Mouse (Mus musculus) heart, postnatal 0 days (tissue): Measurements from ENCODE around the gene Ugt1a8. TPM values are rescaled to one million over a fixed set of nuclear protein-coding genes. Genes with fewer than 3 reads are reported as not detected.
"Not testable (repeated sequence)": the region's sequence is repeated elsewhere in the genome, so short reads cannot be mapped to it uniquely, and the experiment has no call there.

Experiments
- ATAC-seq: fragments of 200-750 bp; cut with Nextera tagmentation; 2 replicates; pipeline ENCODE4 v1.8.0; 2017; ENCODE audit warnings: low read depth, moderate number of reproducible peaks, moderate library complexity; ENCODE audit not compliant: insufficient read depth
- DNase-seq: peaks from one replicate; pipeline ENCODE4 v3.0.0-alpha.2; 2016; ENCODE audit warnings: low spot score
- H3K27ac ChIP-seq: fragments of 300-500 bp; sonication (generic); 2 replicates; pipeline ENCODE4 v1.5.1; 2014; ENCODE audit warnings: low read depth, mild to moderate bottlenecking
- H3K27me3 ChIP-seq: fragments of 300-500 bp; sonication (generic); 2 replicates; pipeline ENCODE4 v1.6.1; 2014; ENCODE audit warnings: low read length, mixed read lengths; ENCODE audit not compliant: control insufficient read depth, insufficient read depth
- H3K36me3 ChIP-seq: fragments of 300-500 bp; sonication (generic); replicated peaks from 2 replicates; pipeline ENCODE4 v1.6.1; 2014; ENCODE audit warnings: low read length, mixed read lengths; ENCODE audit not compliant: control insufficient read depth, insufficient read depth
- H3K4me1 ChIP-seq: fragments of 300-500 bp; sonication (generic); 2 replicates; pipeline ENCODE4 v1.6.1; 2014; ENCODE audit warnings: antibody characterized with exemption; ENCODE audit not compliant: control insufficient read depth, insufficient read depth
- H3K4me2 ChIP-seq: fragments of 300-500 bp; sonication (generic); 2 replicates; pipeline ENCODE4 v1.6.1; 2014; ENCODE audit warnings: low read depth, mild to moderate bottlenecking, low read length, moderate library complexity
- H3K4me3 ChIP-seq: fragments of 300-500 bp; sonication (generic); 2 replicates; pipeline ENCODE4 v1.5.1; 2014; ENCODE audit warnings: low read depth, low read length
- H3K9ac ChIP-seq: fragments of 300-500 bp; sonication (generic); replicated peaks from 2 replicates; pipeline ENCODE4 v1.6.1; 2014; ENCODE audit warnings: low read depth, low read length, mixed read lengths
- H3K9me3 ChIP-seq: fragments of 300-500 bp; sonication (generic); replicated peaks from 2 replicates; pipeline ENCODE4 v1.6.1; 2016; ENCODE audit warnings: low read length; ENCODE audit not compliant: control insufficient read depth
- CTCF ChIP-seq: IDR thresholded peaks from 2 replicates; pipeline ENCODE4 v1.5.1; 2016; ENCODE audit warnings: antibody characterized with exemption, control low read depth, low read depth
- EP300 ChIP-seq: IDR thresholded peaks from 2 replicates; pipeline ENCODE4 v1.6.1; 2016; ENCODE audit warnings: antibody characterized with exemption, low read depth
- WGBS: fragments of 180-500 bp; shearing (Covaris S2); extraction: QIAGEN DNeasy Blood & Tissue Kit; methylation state at CpG from one replicate; pipeline ENCODE4 v1.1.7; 2014; 5-methylcytosine and 5-hydroxymethylcytosine counted together
- polyA plus RNA-seq: library from polyadenylated mRNA; unstranded; fragments of >200 nt; fragmentation: Nextera tagmentation; extraction: Ambion mirVana; gene quantifications from 2 replicates; pipeline ENCODE4 v1.2.1, GENCODE M21; 2015
- total RNA-seq: library from RNA; depleted of rRNA; stranded (reverse); fragments of >200 nt; gene quantifications from 2 replicates; pipeline ENCODE4 v1.2.3, GENCODE M21; 2014; ENCODE audit warnings: low replicate concordance

Gene Ugt1a8
- total and polyA plus RNA-seq, 2 experiments from 2014 or later, result not detected

GRCm38 (mm10) chr1:88136646-88137045 is 49.0 kb downstream of the Ugt1a8 start:
- Histone ChIP-seq H3K9me3 (no peaks in the 10 kb centered on the region), H3K4me1 (no peaks in the 10 kb centered on the region), H3K4me2 (no peak overlapping the region)

DNA sequence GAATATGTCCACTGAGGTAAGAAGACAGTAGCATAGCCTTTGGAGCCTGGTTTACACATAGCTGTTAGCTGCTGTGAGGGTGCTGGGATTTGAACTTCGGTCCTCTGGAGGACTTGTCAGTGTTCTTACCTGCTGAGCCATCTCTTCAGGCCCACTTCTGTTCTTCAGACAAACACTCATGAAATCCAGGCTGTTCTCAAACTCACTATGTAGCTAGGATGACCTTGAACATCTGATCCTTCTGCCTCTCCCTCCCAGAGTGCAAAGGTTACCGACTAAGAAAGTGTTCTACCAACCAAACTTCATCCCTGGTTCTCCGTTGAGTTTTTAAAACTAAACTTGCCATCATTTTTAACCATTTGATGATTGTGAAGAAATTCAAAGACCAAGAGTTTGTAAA is 49.7 kb downstream of the Ugt1a8 start:
- Histone ChIP-seq H3K9ac (no peak overlapping the region), H3K27ac (no peak overlapping the region), H3K4me1 (no peaks in the 10 kb centered on the region), H3K27me3 (no peaks in the 10 kb centered on the region), H3K9me3 (no peaks in the 10 kb centered on the region), H3K36me3 (no peaks in the 10 kb centered on the region), H3K4me2 (no peak overlapping the region), H3K4me3 (no peak overlapping the region)
- DNase-seq (no peak), ATAC-seq (no peak)
- 81% methylated on average over 3 of the region's 3 CpGs for WGBS
- TF ChIP-seq CTCF (no peak), EP300 (no peak)

More at GRCm38 (mm10) chr1:88136646-88137045, 49.0 kb downstream of the Ugt1a8 start:
- WGBS, result 67% methylated on average over 2 of the region's 2 CpGs
- H3K27me3 ChIP-seq, result no peaks in the 10 kb centered on the region
- TF ChIP-seq CTCF (no peak), EP300 (no peak)
- DNase-seq, result no peak
- no peak overlapping the region for H3K9ac ChIP-seq
- no peak overlapping the region for H3K4me3 ChIP-seq
- no peak overlapping the region for H3K27ac ChIP-seq
- no peaks in the 10 kb centered on the region for H3K36me3 ChIP-seq
- ATAC-seq, result no peak

DNA sequence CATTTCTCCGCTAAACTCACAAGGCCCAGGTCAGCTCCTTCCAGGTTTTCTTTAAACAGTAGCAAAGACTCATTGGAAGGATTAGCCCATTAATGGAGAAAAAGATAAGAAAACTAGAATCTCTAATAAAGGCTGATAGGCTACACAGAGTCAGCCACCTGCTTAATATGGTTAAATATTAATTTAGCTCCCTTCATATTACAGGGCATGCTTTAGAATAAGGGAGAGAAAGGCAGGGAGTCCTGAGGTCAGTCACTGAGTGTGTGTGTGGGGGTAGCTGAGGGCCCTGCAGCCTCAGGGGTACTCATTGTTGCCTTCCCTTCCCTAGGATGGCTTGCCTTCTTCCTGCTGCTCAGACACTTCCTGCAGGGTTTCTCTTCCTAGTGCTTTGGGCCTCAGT is 50.5 kb downstream of the Ugt1a8 start:
- H3K9ac ChIP-seq, result no peak overlapping the region
- no peaks in the 10 kb centered on the region for H3K4me1 ChIP-seq
- WGBS, result 81% methylated on average over 1 of the region's 1 CpGs
- no peaks in the 10 kb centered on the region for H3K27me3 ChIP-seq
- TF ChIP-seq EP300 (no peak), CTCF (no peak)
- DNase-seq, result no peak
- no peak overlapping the region for H3K4me3 ChIP-seq
- no peaks in the 10 kb centered on the region for H3K9me3 ChIP-seq
- ATAC-seq, result no peak
- H3K27ac ChIP-seq, result no peak overlapping the region
- no peak overlapping the region for H3K4me2 ChIP-seq
- H3K36me3 ChIP-seq, result no peaks in the 10 kb centered on the region

GRCm38 (mm10) chr1:88140492-88140891 is 52.9 kb downstream of the Ugt1a8 start:
- not testable (repeated sequence) for H3K36me3 ChIP-seq, H3K27ac ChIP-seq, DNase-seq, H3K9ac ChIP-seq, H3K27me3 ChIP-seq, H3K4me3 ChIP-seq, H3K4me1 ChIP-seq, H3K9me3 ChIP-seq, H3K4me2 ChIP-seq, ATAC-seq
- WGBS, result 47% methylated on average over 1 of the region's 1 CpGs

GRCm38 (mm10) chr1:88143966-88144675 is 56.5 kb downstream of the Ugt1a8 start:
- not testable (repeated sequence) for H3K27me3 ChIP-seq, H3K27ac ChIP-seq, H3K4me2 ChIP-seq, H3K36me3 ChIP-seq, H3K9me3 ChIP-seq, H3K4me3 ChIP-seq, H3K9ac ChIP-seq, DNase-seq, H3K4me1 ChIP-seq, ATAC-seq
- peak; percentile 34; the same call in 1 of the 2 replicates for TF ChIP-seq CTCF
- WGBS, result 3% methylated on average over 5 of the region's 5 CpGs

- H3K4me3 ChIP-seq, H3K27ac ChIP-seq, H3K27me3 ChIP-seq, H3K4me1 ChIP-seq, H3K4me2 ChIP-seq, DNase-seq, ATAC-seq, H3K9me3 ChIP-seq, H3K36me3 ChIP-seq, H3K9ac ChIP-seq: not testable (repeated sequence)
- 57% methylated on average over 2 of the region's 2 CpGs for WGBS
These were observed 57.7 kb downstream of the Ugt1a8 start for GRCm38 (mm10) chr1:88145278-88145677.
